Mouse (Mus musculus) cortical plate, adult 2 months (tissue): ENCODE data around the gene Cst6. TPM values are rescaled to one million over a fixed set of nuclear protein-coding genes. Genes with fewer than 3 reads are reported as not detected.

Experiments
- H3K27ac ChIP-seq: fragments of 200-500 bp; 2 replicates; pipeline ENCODE4 v1.5.1; 2012; ENCODE audit warnings: low read length, control low read depth, inconsistent platforms; ENCODE audit not compliant: insufficient read depth
- H3K4me1 ChIP-seq: fragments of 200-500 bp; 2 replicates; pipeline ENCODE4 v1.6.1; 2011; ENCODE audit warnings: low read length; ENCODE audit not compliant: control insufficient read depth, insufficient read depth
- H3K4me3 ChIP-seq: fragments of 200-500 bp; 2 replicates; pipeline ENCODE4 v1.5.1; 2011; ENCODE audit warnings: mild to moderate bottlenecking, low read length, control low read depth; ENCODE audit not compliant: insufficient read depth
- CTCF ChIP-seq: fragments of 200-500 bp; IDR thresholded peaks from 2 replicates; pipeline ENCODE4 v1.5.1; 2011; ENCODE audit warnings: mild to moderate bottlenecking, control low read depth, low read length; ENCODE audit not compliant: insufficient read depth; ENCODE audit errors: extremely low read depth
- POLR2A ChIP-seq: fragments of 200-500 bp; IDR thresholded peaks from 2 replicates; pipeline ENCODE4 v1.6.1; 2011; ENCODE audit warnings: mild to moderate bottlenecking, low read length, control low read depth; ENCODE audit not compliant: insufficient read depth; ENCODE audit errors: extremely low read depth
- polyA plus RNA-seq: library from polyadenylated mRNA; depleted of rRNA; stranded (reverse); fragments of >200 nt; gene quantifications from 2 replicates; pipeline ENCODE4 v1.2.3, GENCODE M21; 2012

The Cst6 gene
- polyA plus RNA-seq, 1 experiment: 22.3 TPM

GRCm38 (mm10) chr19:5362186-5362585 lies 12.8 kb upstream of the Cst6 start:
- TF ChIP-seq POLR2A (no peak), CTCF (no peak)
- H3K4me3 ChIP-seq: no peak overlapping the region
- H3K4me1 ChIP-seq: no peaks in the 10 kb centered on the region
- H3K27ac ChIP-seq: no peak overlapping the region

GRCm38 (mm10) chr19:5356080-5356479 lies 6.7 kb upstream of the Cst6 start:
- Histone ChIP-seq H3K4me3 (no peak overlapping the region), H3K4me1 (no peaks in the 10 kb centered on the region), H3K27ac (no peak overlapping the region)
- TF ChIP-seq POLR2A (no peak), CTCF (no peak)

- Histone ChIP-seq H3K27ac (no peak overlapping the region), H3K4me3 (no peak overlapping the region), H3K4me1 (no peaks in the 10 kb centered on the region)
- TF ChIP-seq CTCF: no peak
- TF ChIP-seq POLR2A: no peak
Observed at GRCm38 (mm10) chr19:5353609-5354008, 4.2 kb upstream of the Cst6 start.

GRCm38 (mm10) chr19:5348526-5349501 lies 560 bp downstream of the Cst6 start:
- TF ChIP-seq CTCF: peak; percentile 55; the same call in 1 of the 2 replicates
- TF ChIP-seq POLR2A: no peak
- Histone ChIP-seq H3K4me3 (peak overlapping the region; percentile 34), H3K4me1 (no peaks in the 10 kb centered on the region), H3K27ac (no peak overlapping the region)

- H3K27ac ChIP-seq: no peak overlapping the region
- H3K4me3 ChIP-seq: no peak overlapping the region
- TF ChIP-seq CTCF (no peak), POLR2A (no peak)
Observed at GRCm38 (mm10) chr19:5348064-5348463, 1.3 kb downstream of the Cst6 start.

GRCm38 (mm10) chr19:5345297-5346131 lies 3.9 kb downstream of the Cst6 start:
- no peak for TF ChIP-seq POLR2A
- H3K27ac ChIP-seq: no peak overlapping the region
- no peaks in the 10 kb centered on the region for H3K4me1 ChIP-seq
- H3K4me3 ChIP-seq: no peak overlapping the region

More at GRCm38 (mm10) chr19:5348064-5348463, 1.3 kb downstream of the Cst6 start:
- H3K4me1 ChIP-seq: no peaks in the 10 kb centered on the region

- Histone ChIP-seq H3K27ac (no peak overlapping the region), H3K4me1 (no peaks in the 10 kb centered on the region), H3K4me3 (no peak overlapping the region)
- TF ChIP-seq POLR2A (no peak), CTCF (no peak)
Observed at GRCm38 (mm10) chr19:5341360-5341759, 8.0 kb downstream of the Cst6 start.

- no peak overlapping the region for H3K4me3 ChIP-seq
- no peaks in the 10 kb centered on the region for H3K4me1 ChIP-seq
- TF ChIP-seq CTCF (peak; percentile 82), POLR2A (no peak)
- no peak overlapping the region for H3K27ac ChIP-seq
Observed at GRCm38 (mm10) chr19:5337975-5338374, 11.4 kb downstream of the Cst6 start.

GRCm38 (mm10) chr19:5335441-5335840 lies 13.9 kb downstream of the Cst6 start, which contains the start of gene Catsper1:
Catsper1 (plus strand) TSS chr19:5335741.
- TF ChIP-seq CTCF (no peak), POLR2A (no peak)
- Histone ChIP-seq H3K4me1 (no peaks in the 10 kb centered on the region), H3K4me3 (no peak within 1 kb of the TSS), H3K27ac (no peak within 1 kb of the TSS)

- TF ChIP-seq CTCF (no peak), POLR2A (no peak)
Observed at GRCm38 (mm10) chr19:5334741-5335140, 14.6 kb downstream of the Cst6 start.

More at GRCm38 (mm10) chr19:5334741-5335140, 14.6 kb downstream of the Cst6 start:
- H3K4me1 ChIP-seq: no peaks in the 10 kb centered on the region
- no peak overlapping the region for H3K27ac ChIP-seq
- no peak overlapping the region for H3K4me3 ChIP-seq
